Mouse (Mus musculus) MEL (cell line): Measurements from ENCODE around the gene Fosb.

ENCODE experiments used
- BHLHE40 ChIP-seq: IDR thresholded peaks from 2 replicates; pipeline ENCODE4 v1.6.1; 2012; ENCODE audit warnings: low read depth, mild to moderate bottlenecking, inconsistent platforms, low read length, improper control_type of control experiment, borderline replicate concordance
- CTCF ChIP-seq, 3 experiments: IDR thresholded peaks in 2 of 3; conservative IDR thresholded peaks in 1 of 3; 2 replicates each; pipeline ENCODE4 v1.5.1; 2011 to 2012; ENCODE audit warnings: low read length in 3 of 3, low read depth in 2 of 3, mild to moderate bottlenecking in 2 of 3, improper control_type of control experiment in 1 of 3, inconsistent platforms in 1 of 3, mixed read lengths in 1 of 3, moderate library complexity in 1 of 3; ENCODE audit not compliant: control insufficient read depth in 1 of 3, insufficient read depth in 1 of 3, poor library complexity in 1 of 3, severe bottlenecking in 1 of 3
- MAFK ChIP-seq: IDR thresholded peaks from 2 replicates; pipeline ENCODE4 v1.6.1; 2011; ENCODE audit warnings: low read depth, mild to moderate bottlenecking, low read length, improper control_type of control experiment, borderline replicate concordance
- POLR2A ChIP-seq, 2 experiments: IDR thresholded peaks; 2 replicates each; pipeline ENCODE4 v1.6.1; 2011 to 2012; ENCODE audit warnings: low read length in 2 of 2, mild to moderate bottlenecking in 2 of 2, control low read depth in 1 of 2, improper control_type of control experiment in 1 of 2, low read depth in 1 of 2, moderate library complexity in 1 of 2; ENCODE audit not compliant: control insufficient read depth in 1 of 2, insufficient read depth in 1 of 2, poor library complexity in 1 of 2
- TBP ChIP-seq: IDR thresholded peaks from 2 replicates; pipeline ENCODE4 v1.8.0; 2011; ENCODE audit warnings: low read depth, low read length, improper control_type of control experiment
- ZKSCAN1 ChIP-seq: IDR thresholded peaks from 2 replicates; pipeline ENCODE4 v1.6.1; 2012; ENCODE audit warnings: low read depth, mild to moderate bottlenecking, inconsistent platforms, low read length, improper control_type of control experiment, moderate library complexity

- TF ChIP-seq POLR2A (IDR thresholded peaks at IDR 0.05; ENCODE audit: control insufficient read depth in 1 of 2, insufficient read depth in 1 of 2, low read depth in 1 of 2, low read length in 2 of 2, poor library complexity in 1 of 2) (no peak), CTCF (IDR thresholded peaks at IDR 0.05 in 2 of 3, conservative IDR thresholded peaks at IDR 0.05 in 1 of 3; ENCODE audit: control insufficient read depth in 1 of 3, insufficient read depth in 1 of 3, low read depth in 2 of 3, low read length in 3 of 3, poor library complexity in 1 of 3, severe bottlenecking in 1 of 3) (no peak), BHLHE40 (no peak), MAFK (no peak), TBP (no peak), ZKSCAN1 (no peak)
Observed at GRCm38 (mm10) chr7:19316451-19317161, 6.8 kb upstream of the Fosb start.
